Mouse (Mus musculus) WW6 (cell line): ENCODE data around the gene Ldhal6b.
"Not testable (repeated sequence)": the region's sequence is repeated elsewhere in the genome, so short reads cannot be mapped to it uniquely, and the experiment has no call there.

Source experiments
- DNase-seq: peaks from one replicate; pipeline ENCODE4 v3.0.0-alpha.2; 2013; ENCODE audit warnings: low read depth, low spot score

Ldhal6b gene

GRCm38 (mm10) chr17:5418545-5418944 lies at the start of gene Ldhal6b:
Gene Ldhal6b (minus strand): TSS chr17:5418767.
- no peak for DNase-seq

- DNase-seq = no peak
Observed at GRCm38 (mm10) chr17:5467177-5467576, 48.6 kb upstream of the Ldhal6b start.

- no peak for DNase-seq
Observed at GRCm38 (mm10) chr17:5466736-5467135, 48.2 kb upstream of the Ldhal6b start.

GRCm38 (mm10) chr17:5463912-5464311 lies 45.3 kb upstream of the Ldhal6b start:
- DNase-seq = no peak

- no peak for DNase-seq
Observed at GRCm38 (mm10) chr17:5453657-5454056, 35.1 kb upstream of the Ldhal6b start.

GRCm38 (mm10) chr17:5443751-5444150 lies 25.2 kb upstream of the Ldhal6b start:
- DNase-seq = no peak

- no peak for DNase-seq
Observed at GRCm38 (mm10) chr17:5443260-5443659, 24.7 kb upstream of the Ldhal6b start.

GRCm38 (mm10) chr17:5442403-5442802 lies 23.8 kb upstream of the Ldhal6b start:
- not testable (repeated sequence) for DNase-seq

GRCm38 (mm10) chr17:5440159-5440971 lies 21.8 kb upstream of the Ldhal6b start, which contains the start of gene Tmem242:
Gene Tmem242 (minus strand): TSS chr17:5440259.
- peak; percentile 70 for DNase-seq

- no peak for DNase-seq
Observed at GRCm38 (mm10) chr17:5439831-5440158, 21.2 kb upstream of the Ldhal6b start.

GRCm38 (mm10) chr17:5429772-5430133 lies 11.2 kb upstream of the Ldhal6b start:
- DNase-seq = no peak

- DNase-seq = peak; percentile 80
Observed at GRCm38 (mm10) chr17:5429090-5429771, 10.7 kb upstream of the Ldhal6b start.

- no peak for DNase-seq
Observed at GRCm38 (mm10) chr17:5425204-5425603, 6.6 kb upstream of the Ldhal6b start.

- no peak for DNase-seq
Observed at GRCm38 (mm10) chr17:5424156-5424555, 5.6 kb upstream of the Ldhal6b start.

GRCm38 (mm10) chr17:5421835-5422234 lies 3.3 kb upstream of the Ldhal6b start:
- DNase-seq = no peak

- DNase-seq = no peak
Observed at GRCm38 (mm10) chr17:5419771-5420518, 1.4 kb upstream of the Ldhal6b start.

GRCm38 (mm10) chr17:5419056-5419455 lies 489 bp upstream of the Ldhal6b start:
- no peak for DNase-seq

GRCm38 (mm10) chr17:5416518-5416917 lies 2.0 kb downstream of the Ldhal6b start:
- no peak for DNase-seq

GRCm38 (mm10) chr17:5414041-5414440 lies 4.5 kb downstream of the Ldhal6b start:
- DNase-seq = no peak

- DNase-seq = no peak
Observed at GRCm38 (mm10) chr17:5413350-5413749, 5.2 kb downstream of the Ldhal6b start.

- DNase-seq = no peak
Observed at GRCm38 (mm10) chr17:5412740-5413139, 5.8 kb downstream of the Ldhal6b start.

GRCm38 (mm10) chr17:5412301-5412700 lies 6.3 kb downstream of the Ldhal6b start:
- DNase-seq = no peak
